Mouse (Mus musculus) cortical plate, adult 2 months (tissue): ENCODE measurements around the gene Dnm1.

Experiments used
- CTCF ChIP-seq: fragments of 200-500 bp; IDR thresholded peaks from 2 replicates; pipeline ENCODE4 v1.5.1; 2011; ENCODE audit warnings: mild to moderate bottlenecking, control low read depth, low read length; ENCODE audit not compliant: insufficient read depth; ENCODE audit errors: extremely low read depth
- POLR2A ChIP-seq: fragments of 200-500 bp; IDR thresholded peaks from 2 replicates; pipeline ENCODE4 v1.6.1; 2011; ENCODE audit warnings: mild to moderate bottlenecking, low read length, control low read depth; ENCODE audit not compliant: insufficient read depth; ENCODE audit errors: extremely low read depth

GRCm38 (mm10) chr2:32392063-32392462 is 38.9 kb upstream of the Dnm1 start:
- TF ChIP-seq POLR2A (no peak), CTCF (no peak)
